Mouse (Mus musculus): Measurements from ENCODE around the gene P3h1. TPM values are rescaled to one million over a fixed set of nuclear protein-coding genes. Genes with fewer than 3 reads are reported as not detected.

P3h1 gene
- polyA plus RNA-seq, 1 experiment, result 42.4 TPM

DNA sequence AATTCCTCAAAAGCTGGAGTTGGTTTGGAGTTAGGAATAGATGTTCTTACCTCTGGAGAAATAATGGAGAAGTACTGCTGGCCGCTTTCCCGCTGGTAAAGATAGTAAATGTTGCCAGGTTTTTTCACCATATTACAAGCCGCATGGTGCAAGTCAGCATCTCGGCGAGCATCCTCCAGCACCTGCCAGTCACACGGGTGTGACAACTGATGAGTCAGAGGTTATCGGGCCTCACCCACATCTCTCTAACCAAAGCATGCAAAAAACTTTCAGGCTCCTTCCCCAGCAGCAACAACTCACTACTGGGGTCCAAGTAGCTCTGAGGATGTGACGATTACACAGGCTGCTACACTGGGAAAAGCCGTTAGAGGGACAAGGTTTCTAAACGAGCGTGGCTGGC is 6.0 kb upstream of the P3h1 start:
- TF ChIP-seq POLR2A (IDR thresholded peaks at IDR 0.05; ENCODE audit: insufficient read length, low read depth), result no peak
- TF ChIP-seq MYOG (IDR thresholded peaks at IDR 0.05; ENCODE audit: control insufficient read depth in 1 of 3, insufficient read depth in 1 of 3, insufficient read length in 2 of 3, low read depth in 2 of 3), result peak in 1 of 3 experiments; percentile 53
- TF ChIP-seq MYOD1 (IDR thresholded peaks at IDR 0.05; ENCODE audit: control insufficient read depth in 1 of 3, insufficient read length in 2 of 3, low read depth in 2 of 3), result peak in 1 of 3 experiments; percentile 40
- no peaks in the 10 kb centered on the region for H3K27me3 ChIP-seq (ENCODE audit: control insufficient read depth, insufficient read depth, insufficient read length)
- peaks cover 24% of the 10 kb centered on the region for H3K36me3 ChIP-seq (ENCODE audit: control insufficient read depth, insufficient read depth)

DNA sequence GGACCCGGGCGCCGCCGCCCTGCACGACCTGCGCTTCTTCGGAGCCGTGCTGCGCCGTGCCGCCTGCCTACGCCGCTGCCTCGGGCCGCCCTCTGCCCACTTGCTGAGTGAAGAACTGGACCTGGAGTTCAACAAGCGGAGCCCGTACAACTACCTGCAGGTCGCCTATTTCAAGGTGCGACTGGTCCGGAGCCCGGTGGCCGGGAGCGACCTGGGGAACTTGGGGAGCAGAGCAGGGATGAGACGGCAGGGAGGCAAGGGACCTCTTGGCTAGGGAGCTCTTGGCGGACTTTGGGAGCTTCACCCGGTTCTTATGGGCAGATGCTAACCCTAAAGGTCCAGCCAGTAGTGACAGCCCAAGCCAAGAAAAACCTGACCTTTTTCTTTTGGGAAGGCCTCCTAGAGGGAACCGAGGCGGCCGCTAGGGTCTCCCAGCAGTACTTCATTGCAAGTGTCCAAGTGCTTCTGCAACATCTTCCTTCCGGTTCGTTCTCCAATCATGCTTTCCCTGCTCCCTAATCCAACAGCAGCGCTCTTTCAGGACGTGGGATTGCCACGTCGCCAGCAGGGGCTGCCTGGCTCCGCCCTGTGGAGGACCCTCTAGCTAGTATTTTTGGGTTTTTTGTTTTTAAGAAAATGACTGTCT is 664 bp downstream of the P3h1 start:
- no peaks in the 10 kb centered on the region for H3K27me3 ChIP-seq (ENCODE audit: control insufficient read depth, insufficient read depth, insufficient read length)
- peak; percentile 56 for TF ChIP-seq POLR2A (IDR thresholded peaks at IDR 0.05; ENCODE audit: insufficient read length, low read depth)
- TF ChIP-seq POLR2AphosphoS2 (IDR thresholded peaks at IDR 0.05; ENCODE audit: insufficient read length, low read depth), result peak; percentile 20
- TF ChIP-seq TCF3 (IDR thresholded peaks at IDR 0.05; ENCODE audit: insufficient read length, low read depth), result no peak
- peak overlapping the region; percentile 49 for H3ac ChIP-seq (ENCODE audit: control insufficient read depth, insufficient read length)
- H3K4me3 ChIP-seq, result peak overlapping the region; percentile 71
- peaks cover 9% of the 10 kb centered on the region for H3K79me2 ChIP-seq (ENCODE audit: control insufficient read depth, insufficient read depth)
- H3K4me2 ChIP-seq (ENCODE audit: low read depth), result peak overlapping the region; percentile 92
- no peaks in the 10 kb centered on the region for H3K36me3 ChIP-seq (ENCODE audit: control insufficient read depth, insufficient read depth)

More for the DNA sequence above, 6.0 kb upstream of the P3h1 start:
- no peak overlapping the region for H3ac ChIP-seq (ENCODE audit: control insufficient read depth, insufficient read length)
- no peak overlapping the region for H3K4me3 ChIP-seq
- H3K79me2 ChIP-seq (ENCODE audit: control insufficient read depth, insufficient read depth), result no peaks in the 10 kb centered on the region
- H3K4me2 ChIP-seq (ENCODE audit: low read depth), result no peak overlapping the region

DNA sequence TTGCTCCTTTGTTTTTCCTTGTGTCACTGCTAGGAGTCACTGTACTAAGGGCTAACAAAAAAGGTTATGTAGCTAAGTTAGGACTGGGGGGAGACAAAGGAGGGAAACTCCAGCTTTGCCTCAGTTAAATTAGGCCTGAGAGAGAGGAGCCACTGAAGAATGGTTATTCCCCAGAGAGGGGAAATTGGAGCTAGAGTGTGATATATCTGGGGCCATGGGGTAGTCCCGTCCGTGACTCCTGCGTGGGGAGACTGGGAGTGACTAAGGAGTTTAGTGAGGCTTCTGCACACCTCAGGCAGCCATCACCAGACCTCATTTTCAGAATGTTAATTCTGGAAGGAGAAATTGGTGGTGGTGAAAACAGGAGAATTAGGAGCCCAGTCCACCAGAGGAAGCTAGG is 1.6 kb downstream of the P3h1 start:
- H3K4me2 ChIP-seq (ENCODE audit: low read depth), result peak overlapping the region; percentile 92
- H3K27me3 ChIP-seq (ENCODE audit: control insufficient read depth, insufficient read depth, insufficient read length), result no peaks in the 10 kb centered on the region
- no peaks in the 10 kb centered on the region for H3K36me3 ChIP-seq (ENCODE audit: control insufficient read depth, insufficient read depth)
- no peak for TF ChIP-seq POLR2AphosphoS2 (IDR thresholded peaks at IDR 0.05; ENCODE audit: insufficient read length, low read depth)
- no peak for TF ChIP-seq REST (IDR thresholded peaks at IDR 0.05; ENCODE audit: insufficient read depth, insufficient read length)
- no peak for TF ChIP-seq TCF12 (IDR thresholded peaks at IDR 0.05; ENCODE audit: insufficient read depth, poor library complexity, severe bottlenecking)
- no peak for TF ChIP-seq MYOG (IDR thresholded peaks at IDR 0.05; ENCODE audit: control insufficient read depth in 1 of 3, insufficient read depth in 1 of 3, insufficient read length in 2 of 3, low read depth in 2 of 3)
- no peak for TF ChIP-seq MAX (IDR thresholded peaks at IDR 0.05; ENCODE audit: low read depth)
- TF ChIP-seq USF1 (IDR thresholded peaks at IDR 0.05; ENCODE audit: low read depth), result no peak
- TF ChIP-seq MYOD1 (IDR thresholded peaks at IDR 0.05; ENCODE audit: control insufficient read depth in 1 of 3, insufficient read length in 2 of 3, low read depth in 2 of 3), result no peak
- TF ChIP-seq SRF (IDR thresholded peaks at IDR 0.05; ENCODE audit: control insufficient read depth, insufficient read length, low read depth), result no peak
- TF ChIP-seq TCF3 (IDR thresholded peaks at IDR 0.05; ENCODE audit: insufficient read length, low read depth), result no peak
- no peak for TF ChIP-seq CEBPB (IDR thresholded peaks at IDR 0.05; ENCODE audit: insufficient read depth, poor library complexity, severe bottlenecking)
- TF ChIP-seq E2F4 (IDR thresholded peaks at IDR 0.05; ENCODE audit: insufficient read depth), result no peak
- TF ChIP-seq POLR2A (IDR thresholded peaks at IDR 0.05; ENCODE audit: insufficient read length, low read depth), result no peak
- peaks cover 9% of the 10 kb centered on the region for H3K79me2 ChIP-seq (ENCODE audit: control insufficient read depth, insufficient read depth)
- H3K4me3 ChIP-seq, result peak overlapping the region; percentile 71
- no peak overlapping the region for H3ac ChIP-seq (ENCODE audit: control insufficient read depth, insufficient read length)

DNA sequence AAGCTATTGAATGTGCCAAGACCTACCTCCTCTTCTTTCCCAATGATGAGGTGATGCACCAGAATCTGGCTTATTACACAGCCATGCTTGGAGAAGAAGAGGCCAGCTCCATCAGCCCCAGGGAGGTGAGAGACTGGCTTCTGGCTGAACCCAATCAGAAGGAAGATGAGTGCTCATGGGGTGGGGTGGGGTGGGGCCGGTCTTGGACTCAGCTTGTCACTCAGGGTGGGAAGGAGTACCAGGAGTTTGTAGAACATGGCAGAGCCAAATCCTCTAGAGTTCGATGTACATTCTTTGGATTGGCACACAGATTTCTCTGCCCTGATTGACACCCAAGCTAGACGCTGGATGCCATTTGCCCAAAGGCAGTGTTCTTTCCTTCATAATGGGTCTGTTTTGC is 5.9 kb downstream of the P3h1 start:
- Histone ChIP-seq H3K36me3 (ENCODE audit: control insufficient read depth, insufficient read depth) (peaks cover 6% of the 10 kb centered on the region), H3K4me3 (no peak overlapping the region), H3K79me2 (ENCODE audit: control insufficient read depth, insufficient read depth) (peaks cover 6% of the 10 kb centered on the region), H3K4me2 (ENCODE audit: low read depth) (no peak overlapping the region), H3ac (ENCODE audit: control insufficient read depth, insufficient read length) (no peak overlapping the region), H3K27me3 (ENCODE audit: control insufficient read depth, insufficient read depth, insufficient read length) (no peaks in the 10 kb centered on the region)
- TF ChIP-seq REST (IDR thresholded peaks at IDR 0.05; ENCODE audit: insufficient read depth, insufficient read length) (no peak), TCF12 (IDR thresholded peaks at IDR 0.05; ENCODE audit: insufficient read depth, poor library complexity, severe bottlenecking) (no peak), CEBPB (IDR thresholded peaks at IDR 0.05; ENCODE audit: insufficient read depth, poor library complexity, severe bottlenecking) (no peak), MYOD1 (IDR thresholded peaks at IDR 0.05; ENCODE audit: control insufficient read depth in 1 of 3, insufficient read length in 2 of 3, low read depth in 2 of 3) (no peak)

DNA sequence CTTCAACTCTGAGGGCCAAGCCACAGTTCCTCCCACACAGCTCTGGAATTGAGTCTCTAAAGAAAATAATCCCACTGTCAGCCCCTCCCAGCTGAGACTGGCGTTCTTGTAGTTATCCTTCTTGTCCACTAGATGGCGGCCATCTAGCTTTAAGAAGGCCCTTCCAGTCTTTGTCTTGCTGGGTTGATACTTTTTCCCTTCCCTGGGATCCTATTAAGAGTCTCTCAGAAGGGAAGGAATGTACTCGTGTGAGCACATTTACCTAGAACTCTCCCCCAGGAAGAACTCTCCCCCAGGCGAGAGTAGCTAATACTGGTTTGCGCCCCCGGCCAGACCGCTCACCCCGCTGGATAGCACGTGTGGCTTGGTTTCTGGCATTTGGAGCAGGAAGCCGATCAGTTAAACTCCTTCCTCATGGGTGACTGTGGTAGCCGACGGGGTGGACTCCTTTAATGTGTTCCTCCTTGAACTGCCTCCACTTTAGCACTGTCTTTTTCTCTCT is 6.5 kb downstream of the P3h1 start:
- TF ChIP-seq POLR2A (IDR thresholded peaks at IDR 0.05; ENCODE audit: insufficient read length, low read depth) (no peak), REST (IDR thresholded peaks at IDR 0.05; ENCODE audit: insufficient read depth, insufficient read length) (no peak), MYOG (IDR thresholded peaks at IDR 0.05; ENCODE audit: control insufficient read depth in 1 of 3, insufficient read depth in 1 of 3, insufficient read length in 2 of 3, low read depth in 2 of 3) (no peak), TCF12 (IDR thresholded peaks at IDR 0.05; ENCODE audit: insufficient read depth, poor library complexity, severe bottlenecking) (no peak), USF1 (IDR thresholded peaks at IDR 0.05; ENCODE audit: low read depth) (no peak), SRF (IDR thresholded peaks at IDR 0.05; ENCODE audit: control insufficient read depth, insufficient read length, low read depth) (no peak), MYOD1 (IDR thresholded peaks at IDR 0.05; ENCODE audit: control insufficient read depth in 1 of 3, insufficient read length in 2 of 3, low read depth in 2 of 3) (no peak), CEBPB (IDR thresholded peaks at IDR 0.05; ENCODE audit: insufficient read depth, poor library complexity, severe bottlenecking) (no peak), TCF3 (IDR thresholded peaks at IDR 0.05; ENCODE audit: insufficient read length, low read depth) (no peak), POLR2AphosphoS2 (IDR thresholded peaks at IDR 0.05; ENCODE audit: insufficient read length, low read depth) (no peak), E2F4 (IDR thresholded peaks at IDR 0.05; ENCODE audit: insufficient read depth) (no peak), MAX (IDR thresholded peaks at IDR 0.05; ENCODE audit: low read depth) (no peak)
- peaks cover 6% of the 10 kb centered on the region for H3K36me3 ChIP-seq (ENCODE audit: control insufficient read depth, insufficient read depth)
- no peak overlapping the region for H3K4me2 ChIP-seq (ENCODE audit: low read depth)
- no peak overlapping the region for H3ac ChIP-seq (ENCODE audit: control insufficient read depth, insufficient read length)
- H3K4me3 ChIP-seq, result no peak overlapping the region
- no peaks in the 10 kb centered on the region for H3K27me3 ChIP-seq (ENCODE audit: control insufficient read depth, insufficient read depth, insufficient read length)
- H3K79me2 ChIP-seq (ENCODE audit: control insufficient read depth, insufficient read depth), result peaks cover 6% of the 10 kb centered on the region

All from myocyte (in vitro differentiated cells).